Mouse (Mus musculus): ENCODE measurements around the gene Trnp1. TPM values are rescaled to one million over a fixed set of nuclear protein-coding genes. Genes with fewer than 3 reads are reported as not detected.

The Trnp1 gene
- polyA plus RNA-seq, 1 experiment from 2014 or later, result 4.3 TPM

- no peaks in the 10 kb centered on the region for H3K9me3 ChIP-seq (replicated peaks)
- no peak overlapping the region for H3K9ac ChIP-seq
- H3K4me2 ChIP-seq (replicated peaks), result no peak overlapping the region
- no peak overlapping the region for H3K4me3 ChIP-seq
- no peaks in the 10 kb centered on the region for H3K27me3 ChIP-seq
- no peak overlapping the region; the same call in 1 of the 2 replicates for H3K27ac ChIP-seq
- 74% methylated on average over 8 of the region's 8 CpGs for WGBS
- H3K4me1 ChIP-seq, result peaks cover 7% of the 10 kb centered on the region; the same call in 1 of the 2 replicates
- no peak for ATAC-seq (ENCODE audit: low FRiP score)
- no peaks in the 10 kb centered on the region for H3K36me3 ChIP-seq
Observed at GRCm38 (mm10) chr4:133448708-133449388, 49.5 kb downstream of the Trnp1 start.

- Histone ChIP-seq H3K27ac (no peak overlapping the region), H3K4me3 (no peak overlapping the region), H3K9ac (no peak overlapping the region), H3K9me3 (replicated peaks) (no peaks in the 10 kb centered on the region), H3K4me2 (replicated peaks) (no peak overlapping the region), H3K4me1 (peaks cover 7% of the 10 kb centered on the region; the same call in 1 of the 2 replicates), H3K36me3 (no peaks in the 10 kb centered on the region), H3K27me3 (no peaks in the 10 kb centered on the region)
- WGBS, result 75% methylated on average over 11 of the region's 11 CpGs
- no peak for ATAC-seq (ENCODE audit: low FRiP score)
Observed at GRCm38 (mm10) chr4:133447967-133448366, 50.4 kb downstream of the Trnp1 start.

GRCm38 (mm10) chr4:133447366-133447765 lies 51.0 kb downstream of the Trnp1 start:
- no peak for ATAC-seq (ENCODE audit: low FRiP score)
- 59% methylated on average over 5 of the region's 5 CpGs for WGBS
- Histone ChIP-seq H3K27ac (no peak overlapping the region), H3K27me3 (no peaks in the 10 kb centered on the region), H3K4me1 (peaks cover 7% of the 10 kb centered on the region; the same call in 1 of the 2 replicates), H3K9ac (no peak overlapping the region), H3K4me2 (replicated peaks) (no peak overlapping the region), H3K4me3 (no peak overlapping the region), H3K36me3 (no peaks in the 10 kb centered on the region), H3K9me3 (replicated peaks) (no peaks in the 10 kb centered on the region)

- Histone ChIP-seq H3K27me3 (no peaks in the 10 kb centered on the region), H3K4me3 (no peak overlapping the region), H3K9ac (no peak overlapping the region), H3K36me3 (no peaks in the 10 kb centered on the region), H3K4me1 (peaks cover 11% of the 10 kb centered on the region), H3K9me3 (replicated peaks) (no peaks in the 10 kb centered on the region), H3K4me2 (replicated peaks) (no peak overlapping the region), H3K27ac (no peak overlapping the region)
- 89% methylated on average over 5 of the region's 5 CpGs for WGBS
- ATAC-seq (ENCODE audit: low FRiP score), result no peak
Observed at GRCm38 (mm10) chr4:133445727-133446126, 52.6 kb downstream of the Trnp1 start.

GRCm38 (mm10) chr4:133443085-133443484 lies 55.3 kb downstream of the Trnp1 start:
- WGBS, result 44% methylated on average over 5 of the region's 5 CpGs
- no peaks in the 10 kb centered on the region for H3K27me3 ChIP-seq
- H3K4me1 ChIP-seq, result peaks cover 21% of the 10 kb centered on the region
- H3K9ac ChIP-seq, result no peak overlapping the region
- H3K4me3 ChIP-seq, result no peak overlapping the region
- no peak overlapping the region for H3K4me2 ChIP-seq (replicated peaks)
- H3K36me3 ChIP-seq, result no peaks in the 10 kb centered on the region
- peak overlapping the region; percentile 55; the same call in 1 of the 2 replicates for H3K27ac ChIP-seq
- no peaks in the 10 kb centered on the region for H3K9me3 ChIP-seq (replicated peaks)
- ATAC-seq (ENCODE audit: low FRiP score), result no peak

GRCm38 (mm10) chr4:133442194-133442593 lies 56.2 kb downstream of the Trnp1 start:
- no peak overlapping the region for H3K27ac ChIP-seq
- no peak overlapping the region for H3K4me2 ChIP-seq (replicated peaks)
- 45% methylated on average over 3 of the region's 3 CpGs for WGBS
- peaks cover 21% of the 10 kb centered on the region for H3K4me1 ChIP-seq
- H3K9ac ChIP-seq, result no peak overlapping the region
- H3K27me3 ChIP-seq, result no peaks in the 10 kb centered on the region
- H3K4me3 ChIP-seq, result no peak overlapping the region
- H3K36me3 ChIP-seq, result no peaks in the 10 kb centered on the region
- no peak for ATAC-seq (ENCODE audit: low FRiP score)
- no peaks in the 10 kb centered on the region for H3K9me3 ChIP-seq (replicated peaks)

Other genes starting within 250 kb of the Trnp1 start
- 0.67 and 1.2 TPM in 2 replicates for gene Sytl1, start 235.4 kb downstream of the Trnp1 start, polyA plus RNA-seq (2016; fragmentation: Nextera tagmentation; extraction: Ambion mirVana)
- 75.7 and 77.7 TPM in 2 replicates for gene Tmem222, start 220.8 kb downstream of the Trnp1 start, polyA plus RNA-seq (2016; fragmentation: Nextera tagmentation; extraction: Ambion mirVana)
- 25.5 and 27.8 TPM in 2 replicates for gene Wdtc1, start 145.1 kb downstream of the Trnp1 start, polyA plus RNA-seq (2016; fragmentation: Nextera tagmentation; extraction: Ambion mirVana)
- gene Slc9a1, start 128.8 kb downstream of the Trnp1 start, polyA plus RNA-seq (2016; fragmentation: Nextera tagmentation; extraction: Ambion mirVana), result 8.4 and 9.5 TPM in 2 replicates
- gene Tent5b, start 18.4 kb downstream of the Trnp1 start, polyA plus RNA-seq (2016; fragmentation: Nextera tagmentation; extraction: Ambion mirVana), result 1.0 and 1.5 TPM in 2 replicates
- gene Kdf1, start 20.4 kb upstream of the Trnp1 start, polyA plus RNA-seq (2016; fragmentation: Nextera tagmentation; extraction: Ambion mirVana), result 1.4 and 4.0 TPM in 2 replicates
- 326 and 340 TPM in 2 replicates for gene Nudc, start 47.4 kb upstream of the Trnp1 start, polyA plus RNA-seq (2016; fragmentation: Nextera tagmentation; extraction: Ambion mirVana)
- not detected in 2 replicates for gene Nr0b2, start 54.8 kb upstream of the Trnp1 start, polyA plus RNA-seq (2016; fragmentation: Nextera tagmentation; extraction: Ambion mirVana)
- 10.9 and 12.8 TPM in 2 replicates for gene Gpatch3, start 76.2 kb upstream of the Trnp1 start, polyA plus RNA-seq (2016; fragmentation: Nextera tagmentation; extraction: Ambion mirVana)
- gene Gpn2, start 85.8 kb upstream of the Trnp1 start, polyA plus RNA-seq (2016; fragmentation: Nextera tagmentation; extraction: Ambion mirVana), result 21.9 and 22.2 TPM in 2 replicates
- 12.6 and 13.6 TPM in 2 replicates for gene Sfn, start 103.6 kb upstream of the Trnp1 start, polyA plus RNA-seq (2016; fragmentation: Nextera tagmentation; extraction: Ambion mirVana)
- gene Zdhhc18, start 151.6 kb upstream of the Trnp1 start, polyA plus RNA-seq (2016; fragmentation: Nextera tagmentation; extraction: Ambion mirVana), result 4.1 and 6.4 TPM in 2 replicates
- gene Pigv, start 174.1 kb upstream of the Trnp1 start, polyA plus RNA-seq (2016; fragmentation: Nextera tagmentation; extraction: Ambion mirVana), result 16.6 and 18.6 TPM in 2 replicates